Mouse (Mus musculus): ENCODE results near the gene Nfix.

DNA sequence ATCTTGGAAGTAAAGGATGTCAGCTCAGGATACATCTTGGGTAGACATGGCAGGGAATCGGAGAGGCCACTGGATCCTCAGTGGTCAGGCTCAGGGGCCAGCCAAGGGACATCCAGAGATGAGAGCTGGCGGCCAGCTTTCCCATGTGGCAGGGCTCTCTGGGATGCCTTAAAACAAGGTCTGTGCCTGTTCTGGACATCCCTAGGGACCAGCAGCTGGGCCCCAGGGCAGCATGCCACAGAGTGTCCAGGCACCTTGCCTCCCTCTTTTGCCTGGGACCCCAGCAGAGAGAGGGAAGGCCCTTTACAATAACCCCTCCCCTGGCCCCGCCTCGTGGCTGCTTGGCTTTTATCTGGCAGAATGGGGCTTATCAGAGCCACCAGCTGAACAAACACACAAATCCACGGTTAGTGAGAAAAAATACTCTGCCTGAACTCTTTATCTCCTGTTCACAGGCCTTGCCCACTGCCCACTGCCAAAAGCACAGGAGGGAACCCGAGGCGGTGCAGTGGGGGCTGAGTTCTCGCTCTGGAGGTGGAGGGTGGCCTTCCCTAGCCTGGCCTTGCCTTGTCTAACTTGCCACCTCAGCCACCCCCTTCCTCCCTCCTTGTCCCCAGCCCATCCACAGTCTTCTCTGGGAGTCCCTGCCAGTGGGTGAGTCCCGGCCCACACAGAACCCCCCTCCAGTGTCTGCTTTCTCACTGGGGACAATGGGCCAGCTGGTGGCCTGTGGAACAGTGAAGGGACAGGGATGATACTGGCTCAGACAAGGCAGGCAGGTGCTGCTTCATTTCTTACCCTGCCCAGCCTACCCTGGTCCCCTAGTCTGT lies 69.4 kb downstream of the Nfix start:
- TF ChIP-seq EP300 (IDR thresholded peaks at IDR 0.05; ENCODE audit: low read depth) (peak; percentile 99), CTCF (IDR thresholded peaks at IDR 0.05; ENCODE audit: low read depth) (no peak)

Data from liver, embryonic 14.5 days (tissue).